Mouse (Mus musculus) liver, adult 2 months (tissue): ENCODE measurements around the gene Sap30bp. TPM values are rescaled to one million over a fixed set of nuclear protein-coding genes. Genes with fewer than 3 reads are reported as not detected.
A peak's percentile ranks its signal among the peaks of the same experiment; 100 is the strongest.

Experiments
- DNase-seq: peaks from one replicate; pipeline ENCODE4 v3.0.0-alpha.2; 2011; ENCODE audit warnings: low read depth, low spot score; ENCODE audit errors: extremely low read depth
- H3K27ac ChIP-seq: fragments of 200-500 bp; replicated peaks from 2 replicates; pipeline ENCODE4 v1.5.1; 2012; ENCODE audit warnings: low read depth, mild to moderate bottlenecking, control low read depth, inconsistent platforms, low read length; ENCODE audit not compliant: insufficient read depth
- H3K27me3 ChIP-seq: fragments of 200-500 bp; 2 replicates; pipeline ENCODE4 v1.6.1; 2012; ENCODE audit warnings: mild to moderate bottlenecking, moderate library complexity, low read length, inconsistent platforms; ENCODE audit not compliant: control insufficient read depth, insufficient read depth
- H3K36me3 ChIP-seq: fragments of 200-500 bp; 2 replicates; pipeline ENCODE4 v1.6.1; 2012; ENCODE audit warnings: low read length, inconsistent platforms; ENCODE audit not compliant: control insufficient read depth, insufficient read depth
- H3K4me1 ChIP-seq: fragments of 200-500 bp; 2 replicates; pipeline ENCODE4 v1.6.1; 2011; ENCODE audit warnings: low read length; ENCODE audit not compliant: control insufficient read depth, insufficient read depth
- H3K4me3 ChIP-seq: fragments of 200-500 bp; 2 replicates; pipeline ENCODE4 v1.5.1; 2011; ENCODE audit warnings: low read depth, mild to moderate bottlenecking, control low read depth, low read length, moderate library complexity; ENCODE audit not compliant: insufficient read depth
- H3K79me2 ChIP-seq: fragments of 200-500 bp; 2 replicates; pipeline ENCODE4 v1.6.1; 2012; ENCODE audit warnings: inconsistent platforms, mild to moderate bottlenecking, low read length, moderate library complexity; ENCODE audit not compliant: control insufficient read depth, insufficient read depth
- H3K9ac ChIP-seq: fragments of 200-500 bp; 2 replicates; pipeline ENCODE4 v1.6.1; 2012; ENCODE audit warnings: low read depth, mild to moderate bottlenecking, control low read depth, inconsistent platforms, low read length
- CTCF ChIP-seq: fragments of 200-500 bp; IDR thresholded peaks from 2 replicates; pipeline ENCODE4 v1.5.1; 2011; ENCODE audit warnings: low read depth, low read length, control low read depth
- POLR2A ChIP-seq: fragments of 200-500 bp; IDR thresholded peaks from 2 replicates; pipeline ENCODE4 v1.6.1; 2011; ENCODE audit warnings: low read length, control low read depth; ENCODE audit not compliant: insufficient read depth; ENCODE audit errors: extremely low read depth
- WGBS: fragments of 180-500 bp; shearing (Covaris S2); methylation state at CpG from one replicate; pipeline ENCODE4 v1.1.7; 2018; 5-methylcytosine and 5-hydroxymethylcytosine counted together
- polyA plus RNA-seq: library from polyadenylated mRNA; depleted of rRNA; stranded (reverse); fragments of >200 nt; gene quantifications from 2 replicates; pipeline ENCODE4 v1.2.3, GENCODE M21; 2012
- total RNA-seq: library from RNA; depleted of rRNA; stranded (reverse); fragments of >200 nt; gene quantifications from 2 replicates; pipeline ENCODE4 v1.2.3, GENCODE M21; 2014

Sap30bp gene
- total and polyA plus RNA-seq, 2 experiments: 12.7 to 16.0 TPM

DNA sequence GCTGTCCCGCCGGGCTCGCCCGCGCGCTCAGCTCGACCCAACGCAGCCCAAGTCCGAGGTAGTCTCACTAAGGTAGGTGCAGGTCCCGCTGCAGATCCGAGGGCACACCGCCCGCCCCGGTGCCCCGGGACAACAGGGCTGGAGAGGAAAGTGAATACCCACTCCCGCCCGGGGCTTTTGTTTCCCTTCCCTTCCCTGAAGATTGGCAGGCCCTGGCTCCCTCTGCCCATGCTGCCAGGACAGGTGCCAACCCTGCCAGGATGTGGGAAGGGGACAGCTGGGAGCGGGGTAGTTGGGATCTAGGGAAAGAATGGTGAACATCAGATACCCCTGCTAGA, 42.0 kb downstream of the Sap30bp start:
- H3K79me2 ChIP-seq: no peaks in the 10 kb centered on the region
- TF ChIP-seq POLR2A (no peak), CTCF (no peak)
- peak overlapping the region; percentile 26 for H3K4me3 ChIP-seq
- H3K9ac ChIP-seq: no peak overlapping the region
- no peaks in the 10 kb centered on the region for H3K36me3 ChIP-seq
- no peak overlapping the region for H3K27ac ChIP-seq
- DNase-seq: no peak
- peaks cover 5% of the 10 kb centered on the region; the same call in 1 of the 2 replicates for H3K27me3 ChIP-seq
- 6% methylated on average over 18 of the region's 18 CpGs for WGBS
- H3K4me1 ChIP-seq: no peaks in the 10 kb centered on the region

DNA sequence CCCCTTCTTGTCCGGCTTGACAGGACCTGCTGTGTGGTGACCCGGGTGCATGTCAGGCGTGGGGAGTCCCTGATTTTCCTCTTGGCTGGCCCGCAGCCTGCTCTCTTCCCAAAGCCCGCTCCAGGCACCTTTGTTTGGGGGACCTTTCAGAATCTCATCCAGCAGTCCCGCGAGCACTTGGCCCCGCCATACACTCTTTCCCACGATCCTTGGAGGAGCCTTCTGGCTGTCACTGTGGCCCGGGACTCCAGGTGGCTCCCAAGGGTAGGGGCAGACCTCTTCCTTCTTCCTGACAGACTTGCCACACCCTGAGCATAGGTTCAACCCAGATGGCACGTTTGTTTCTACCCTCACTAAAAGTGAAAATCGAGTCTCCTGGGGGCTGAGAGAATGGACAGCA, 42.5 kb downstream of the Sap30bp start:
- H3K9ac ChIP-seq: no peak overlapping the region
- DNase-seq: no peak

DNA sequence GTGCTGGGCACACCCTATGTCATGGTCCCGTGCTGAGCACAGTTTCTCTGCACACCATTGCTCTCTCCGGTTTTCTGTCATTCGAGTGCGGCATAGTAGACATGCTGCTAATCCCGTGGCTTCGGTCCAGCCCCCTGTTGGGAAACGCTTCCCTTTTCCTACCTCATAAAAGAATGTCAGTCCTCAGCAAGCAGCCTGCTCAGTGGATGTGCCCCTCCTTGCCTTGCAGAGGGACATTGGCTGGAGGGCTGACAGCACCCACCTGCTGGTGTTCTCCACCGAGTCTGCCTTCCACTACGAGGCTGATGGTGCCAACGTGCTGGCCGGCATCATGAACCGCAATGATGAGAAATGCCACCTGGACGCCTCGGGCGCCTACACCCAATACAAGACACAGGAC, 49.4 kb downstream of the Sap30bp start:
- H3K27ac ChIP-seq: no peak overlapping the region
- no peak for TF ChIP-seq POLR2A
- no peak for TF ChIP-seq CTCF
- no peak for DNase-seq
- no peak overlapping the region for H3K4me3 ChIP-seq
- WGBS: 94% methylated on average over 15 of the region's 15 CpGs
- H3K27me3 ChIP-seq: no peaks in the 10 kb centered on the region
- no peaks in the 10 kb centered on the region for H3K4me1 ChIP-seq
- H3K36me3 ChIP-seq: no peaks in the 10 kb centered on the region
- H3K9ac ChIP-seq: no peak overlapping the region
- H3K79me2 ChIP-seq: no peaks in the 10 kb centered on the region

More for the DNA sequence above, 42.5 kb downstream of the Sap30bp start:
- no peaks in the 10 kb centered on the region for H3K4me1 ChIP-seq
- H3K36me3 ChIP-seq: no peaks in the 10 kb centered on the region
- 66% methylated on average over 12 of the region's 12 CpGs for WGBS
- H3K27me3 ChIP-seq: peaks cover 5% of the 10 kb centered on the region; the same call in 1 of the 2 replicates
- TF ChIP-seq POLR2A (no peak), CTCF (no peak)
- no peak overlapping the region for H3K4me3 ChIP-seq
- H3K79me2 ChIP-seq: no peaks in the 10 kb centered on the region
- H3K27ac ChIP-seq: no peak overlapping the region

DNA sequence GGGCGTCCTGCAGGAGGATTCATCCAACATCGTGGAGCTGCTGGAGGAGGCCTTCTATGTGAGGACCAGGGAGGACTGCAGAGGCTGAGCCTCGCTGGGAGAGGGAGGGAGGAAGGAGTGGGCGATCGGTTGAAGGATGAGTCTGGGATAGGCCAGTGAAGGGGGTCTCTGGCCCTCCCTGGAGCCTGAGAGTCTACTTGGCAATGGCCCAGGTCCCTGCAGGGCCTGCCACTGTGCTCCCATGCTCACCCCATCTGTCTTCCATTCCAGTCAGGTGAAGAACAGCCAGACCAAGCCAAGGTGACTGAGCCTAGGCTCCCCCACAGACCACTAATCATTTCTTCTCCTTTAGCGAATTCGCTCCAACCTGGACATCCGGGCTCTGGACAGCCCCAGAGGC, 50.2 kb downstream of the Sap30bp start:
- H3K9ac ChIP-seq: no peak overlapping the region
- H3K36me3 ChIP-seq: no peaks in the 10 kb centered on the region
- H3K4me1 ChIP-seq: no peaks in the 10 kb centered on the region
- TF ChIP-seq POLR2A (no peak), CTCF (no peak)
- H3K79me2 ChIP-seq: no peaks in the 10 kb centered on the region
- H3K27ac ChIP-seq: no peak overlapping the region
- no peak overlapping the region for H3K4me3 ChIP-seq
- WGBS: 87% methylated on average over 8 of the region's 8 CpGs
- H3K27me3 ChIP-seq: 0 out of 2 replicates have a peak, but pooled peaks cover under 1% of the 10 kb centered on the region
- no peak for DNase-seq

DNA sequence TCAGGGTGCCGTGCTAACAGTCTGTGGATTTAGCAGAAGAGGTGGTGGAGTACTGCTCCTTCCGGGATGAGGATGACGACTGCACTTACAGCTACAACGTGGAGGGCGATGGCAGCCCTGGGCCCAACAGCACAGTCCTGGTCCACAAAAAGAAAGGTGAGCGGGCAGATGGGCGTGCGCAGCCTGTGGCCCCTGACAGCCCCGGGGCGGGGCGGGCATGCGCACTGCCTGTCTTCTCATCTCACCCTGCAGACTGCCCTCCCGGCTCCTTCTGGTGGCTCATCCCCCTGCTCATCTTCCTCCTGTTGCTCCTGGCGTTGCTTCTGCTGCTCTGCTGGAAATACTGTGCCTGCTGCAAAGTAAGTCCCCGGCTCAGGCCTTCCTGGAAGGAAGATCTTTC, 56.6 kb downstream of the Sap30bp start:
- Histone ChIP-seq H3K4me3 (no peak overlapping the region), H3K27ac (no peak overlapping the region), H3K9ac (no peak overlapping the region), H3K27me3 (0 out of 2 replicates have a peak, but pooled peaks cover 4% of the 10 kb centered on the region), H3K36me3 (no peaks in the 10 kb centered on the region), H3K79me2 (no peaks in the 10 kb centered on the region), H3K4me1 (no peaks in the 10 kb centered on the region)
- DNase-seq: no peak
- 30% methylated on average over 15 of the region's 15 CpGs for WGBS
- no peak for TF ChIP-seq CTCF
- TF ChIP-seq POLR2A: no peak

DNA sequence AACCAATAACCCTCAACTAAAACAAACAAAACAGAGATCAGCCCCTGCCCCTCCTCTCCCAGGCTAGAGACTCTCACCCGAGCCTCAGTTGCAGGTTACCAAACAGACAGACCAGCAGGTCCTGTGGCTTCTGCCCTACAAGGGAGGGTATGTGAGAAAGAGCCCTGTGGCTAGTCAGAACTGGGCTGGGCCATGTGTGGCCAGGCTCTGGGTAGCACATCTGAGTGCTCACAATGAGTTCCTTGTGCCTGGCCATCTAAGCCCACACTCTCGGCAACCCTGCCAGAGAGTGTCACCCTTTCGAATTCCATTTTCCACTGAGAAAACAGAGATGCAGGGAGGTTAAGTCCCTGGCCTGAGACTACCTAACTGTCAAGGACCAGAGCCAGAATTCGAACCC, 59.0 kb downstream of the Sap30bp start:
- Histone ChIP-seq H3K4me1 (no peaks in the 10 kb centered on the region), H3K27me3 (0 out of 2 replicates have a peak, but pooled peaks cover 4% of the 10 kb centered on the region), H3K9ac (no peak overlapping the region), H3K27ac (no peak overlapping the region), H3K4me3 (no peak overlapping the region), H3K36me3 (no peaks in the 10 kb centered on the region), H3K79me2 (no peaks in the 10 kb centered on the region)
- WGBS: 65% methylated on average over 4 of the region's 4 CpGs
- no peak for TF ChIP-seq POLR2A
- DNase-seq: no peak
